8 mouse cellular contexts compared by ENCODE assay signal in the genomic region with DNA sequence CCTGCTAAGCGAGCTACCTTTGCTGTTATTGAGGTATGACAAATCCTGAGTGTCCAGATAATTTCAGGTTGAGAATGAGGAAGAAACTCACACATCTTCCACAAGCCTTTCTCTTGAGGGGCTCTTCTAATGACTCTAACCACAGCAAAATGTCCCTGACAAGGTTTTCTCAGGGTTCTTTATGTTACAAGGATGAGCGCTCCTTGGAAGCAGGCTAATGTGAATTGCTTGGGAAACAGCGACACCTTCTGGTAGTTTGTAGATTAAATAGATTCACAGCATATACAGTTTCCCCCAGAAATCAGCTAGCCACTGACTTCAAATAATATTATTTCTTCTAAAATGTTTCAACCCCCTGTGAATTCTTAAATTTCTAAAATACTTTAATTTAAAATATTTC. TPM values are rescaled to one million over a fixed set of nuclear protein-coding genes. Genes with fewer than 3 reads are reported as not detected.
DNase-seq lines count a peak whose midpoint lies in the region; ATAC-seq and TF ChIP-seq lines count a peak whose summit lies in the region.

No protein-coding gene starts in this region.

- no peak overlapping the region for H3K4me2 ChIP-seq in forebrain, postnatal 0 days (ENCODE audit: low read depth)
- no peak overlapping the region for H3K4me2 ChIP-seq in kidney, postnatal 0 days (ENCODE audit: low read length)

- no peak overlapping the region for H3K27ac ChIP-seq in forebrain, postnatal 0 days (ENCODE audit: low read depth, low read length)
- no peak overlapping the region for H3K27ac ChIP-seq in kidney, postnatal 0 days

- no peak overlapping the region for H3K9ac ChIP-seq in forebrain, postnatal 0 days
- no peak overlapping the region for H3K9ac ChIP-seq in kidney, postnatal 0 days (ENCODE audit: low read depth, low read length)

- H3K27me3 ChIP-seq in forebrain, postnatal 0 days (ENCODE audit: insufficient read depth, low read length) = no peaks in the 10 kb centered on the region
- H3K27me3 ChIP-seq in kidney, postnatal 0 days (ENCODE audit: insufficient read depth, low read length) = no peaks in the 10 kb centered on the region

- H3K36me3 ChIP-seq in forebrain, postnatal 0 days (ENCODE audit: insufficient read depth) = no peaks in the 10 kb centered on the region
- H3K36me3 ChIP-seq in kidney, postnatal 0 days (ENCODE audit: insufficient read depth, low read length) = no peaks in the 10 kb centered on the region

- peak; percentile 85 for TF ChIP-seq CTCF in forebrain, postnatal 0 days (IDR thresholded peaks at IDR 0.05; ENCODE audit: low read depth)
- TF ChIP-seq CTCF in kidney, postnatal 0 days (IDR thresholded peaks at IDR 0.05; ENCODE audit: low read depth) = peak; percentile 85

- peak; percentile 47 to 59 for DNase-seq in cerebellum, adult 18-20 months
- DNase-seq in cerebellum, adult 11-12 months = no peak
- DNase-seq in B cell, adult 2 months = peak; percentile 39 to 45
- peak; percentile 67 for DNase-seq in c-Kit-positive CD71-positive TER-119-negative erythroid progenitor cells, embryonic 14.5 days (ENCODE audit: low read depth)
- DNase-seq in forebrain, postnatal 0 days = peak; percentile 90
- peak; percentile 90 for DNase-seq in kidney, postnatal 0 days (ENCODE audit: low spot score)
- DNase-seq in lung, postnatal 36 days = peak; percentile 66
- DNase-seq in skeletal muscle tissue, adult 2 months (ENCODE audit: low read depth, low spot score) = peak; percentile 40

- no peaks in the 10 kb centered on the region for H3K9me3 ChIP-seq in forebrain, postnatal 0 days (ENCODE audit: low read length)
- H3K9me3 ChIP-seq in kidney, postnatal 0 days (replicated peaks; ENCODE audit: low read length) = no peaks in the 10 kb centered on the region

- H3K4me3 ChIP-seq in forebrain, postnatal 0 days (ENCODE audit: low read depth, low read length) = no peak overlapping the region
- H3K4me3 ChIP-seq in kidney, postnatal 0 days (replicated peaks; ENCODE audit: low read depth, low read length) = no peak overlapping the region

- WGBS in forebrain, postnatal 0 days = 27% methylated on average over 3 of the region's 3 CpGs
- WGBS in kidney, postnatal 0 days = 24% methylated on average over 3 of the region's 3 CpGs

- ATAC-seq in forebrain, postnatal 0 days = peak; percentile 93
- 0 out of 2 replicates have a peak, but pooled peaks have one; percentile 52 for ATAC-seq in kidney, postnatal 0 days (replicated peaks; ENCODE audit: low FRiP score, low read depth)

- H3K4me1 ChIP-seq in forebrain, postnatal 0 days (ENCODE audit: insufficient read depth) = no peaks in the 10 kb centered on the region
- H3K4me1 ChIP-seq in kidney, postnatal 0 days (replicated peaks; ENCODE audit: insufficient read depth, low read length) = no peaks in the 10 kb centered on the region

RNA-seq across cellular contexts. Expression of gene Slc17a8, which starts 9.0 kb away (rescaled TPM):
- total RNA-seq in forebrain, postnatal 0 days (2014; rRNA removed) = 1.4 and 2.3 TPM in 2 replicates
- polyA plus RNA-seq in forebrain, postnatal 0 days (2015; fragmentation: Nextera tagmentation; extraction: Ambion mirVana) = 0.24 and 0.50 TPM in 2 replicates
- 0.29 and 0.61 TPM in 2 replicates for polyA plus RNA-seq in kidney, postnatal 0 days (2015; fragmentation: Nextera tagmentation; extraction: Ambion mirVana)

RNA-seq across cellular contexts. Expression of gene Scyl2, which starts 56.0 kb away (rescaled TPM):
- 39.9 and 43.9 TPM in 2 replicates for total RNA-seq in forebrain, postnatal 0 days (2014; rRNA removed)
- polyA plus RNA-seq in forebrain, postnatal 0 days (2015; fragmentation: Nextera tagmentation; extraction: Ambion mirVana) = 3.1 and 5.9 TPM in 2 replicates
- polyA plus RNA-seq in kidney, postnatal 0 days (2015; fragmentation: Nextera tagmentation; extraction: Ambion mirVana) = 6.7 and 7.0 TPM in 2 replicates
